Mouse (Mus musculus): ENCODE data around the gene Parn. TPM values are rescaled to one million over a fixed set of nuclear protein-coding genes. Genes with fewer than 3 reads are reported as not detected.

Parn gene
- 39.6 and 40.8 TPM in 2 replicates for polyA plus RNA-seq (2015; fragmentation: Nextera tagmentation; extraction: Ambion mirVana)

DNA sequence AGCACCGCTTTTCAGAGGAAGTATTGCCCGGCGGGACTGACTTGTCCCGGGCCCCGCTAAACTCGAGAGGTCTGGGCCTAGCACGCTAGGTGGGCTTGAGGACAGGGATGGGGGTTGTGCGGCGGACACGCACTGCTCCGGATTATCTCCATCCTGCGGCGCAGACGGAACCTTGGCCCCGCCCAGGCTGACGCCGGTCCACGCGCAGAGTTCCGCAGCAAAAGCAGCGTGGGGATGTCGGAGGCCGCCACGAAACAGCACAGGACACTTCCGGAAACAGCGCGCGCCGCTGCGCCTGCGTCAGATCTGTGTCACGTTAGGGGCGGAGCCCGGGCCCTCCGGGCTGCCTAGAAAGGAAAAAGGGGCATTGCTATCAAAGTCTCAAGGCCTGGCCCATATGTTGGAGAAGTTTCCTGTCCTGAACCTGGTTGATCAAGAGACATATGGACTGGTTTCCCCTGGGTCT, at the start of gene Parn:
Gene Parn (minus strand): TSS at position 293 of the 466 bp plus-strand sequence.
- peak within 1 kb of the TSS; percentile 80 for H3K4me2 ChIP-seq (replicated peaks)
- H3K9me3 ChIP-seq, result no peaks in the 10 kb centered on the region
- peak; percentile 90 for ATAC-seq (ENCODE audit: low FRiP score, low read depth)
- 0% methylated on average over 35 of the region's 35 CpGs for WGBS
- H3K27ac ChIP-seq, result peak within 1 kb of the TSS; percentile 79
- peaks cover 21% of the 10 kb centered on the region for H3K36me3 ChIP-seq
- H3K27me3 ChIP-seq, result no peaks in the 10 kb centered on the region
- H3K9ac ChIP-seq, result peak within 1 kb of the TSS; percentile 81
- H3K4me3 ChIP-seq, result peak within 1 kb of the TSS; percentile 79
- peaks cover 12% of the 10 kb centered on the region for H3K4me1 ChIP-seq

DNA sequence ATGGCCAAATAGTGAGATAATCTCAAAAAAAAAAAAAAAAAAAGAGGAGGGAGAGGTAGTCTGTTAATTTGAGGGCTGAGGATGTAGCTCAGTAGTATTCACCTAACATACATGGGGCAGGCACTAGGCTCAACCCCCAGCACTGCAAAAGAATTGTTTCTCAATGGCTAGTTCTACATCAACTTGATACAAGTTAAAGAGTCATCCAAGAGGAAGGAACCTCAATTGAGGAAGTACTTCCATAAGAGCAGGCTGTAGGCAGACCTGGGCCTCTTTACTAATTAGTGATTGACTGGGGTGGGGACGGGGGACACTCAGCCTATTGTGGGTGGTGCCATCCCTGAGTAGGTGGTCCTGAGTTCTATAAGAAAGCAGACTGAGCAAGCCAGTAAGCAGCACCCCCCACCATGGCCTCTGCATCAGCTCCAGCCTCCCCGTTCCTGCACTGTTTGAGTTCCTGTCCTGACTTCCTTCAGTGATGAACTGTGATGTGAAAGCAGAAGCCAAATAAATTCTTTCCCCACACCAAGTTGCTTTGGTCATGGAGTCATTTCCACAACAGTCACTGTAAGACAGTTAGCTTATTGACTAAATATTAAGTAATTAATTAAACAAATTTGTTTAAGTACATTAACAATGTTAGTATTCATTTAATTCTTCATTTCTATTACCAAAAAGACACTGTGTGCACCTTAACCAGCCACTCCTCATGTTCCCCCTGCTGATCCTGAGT, 49.0 kb upstream of the Parn start:
- WGBS, result 79% methylated on average over 2 of the region's 2 CpGs

DNA sequence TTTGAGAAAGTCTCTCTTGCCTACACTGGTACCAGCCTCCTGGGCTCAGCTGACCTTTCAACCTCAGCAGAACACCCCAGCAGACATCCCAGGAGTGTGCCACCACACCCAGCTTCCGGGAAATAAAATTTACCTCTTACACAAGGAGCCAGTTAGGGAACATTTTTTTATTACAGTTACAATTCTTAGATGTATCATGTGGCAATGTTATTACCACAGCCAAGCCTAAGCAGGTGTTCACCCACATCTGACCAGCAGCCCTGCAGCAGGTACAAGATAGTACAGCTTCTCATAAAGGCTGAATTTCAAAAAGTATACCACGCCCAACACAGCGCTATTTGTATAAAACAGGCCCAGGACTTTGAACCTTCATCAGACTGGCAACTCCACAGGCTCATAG, 46.9 kb upstream of the Parn start:
- Histone ChIP-seq H3K27me3 (no peaks in the 10 kb centered on the region), H3K4me3 (no peak overlapping the region), H3K36me3 (no peaks in the 10 kb centered on the region), H3K4me2 (replicated peaks) (no peak overlapping the region), H3K27ac (no peak overlapping the region), H3K9me3 (no peaks in the 10 kb centered on the region), H3K9ac (no peak overlapping the region), H3K4me1 (no peaks in the 10 kb centered on the region)
- 74% methylated on average over 3 of the region's 3 CpGs for WGBS
- no peak for ATAC-seq (ENCODE audit: low FRiP score, low read depth)

More for the DNA sequence above, 49.0 kb upstream of the Parn start:
- no peak overlapping the region for H3K4me2 ChIP-seq (replicated peaks)
- H3K4me1 ChIP-seq, result no peaks in the 10 kb centered on the region
- ATAC-seq (ENCODE audit: low FRiP score, low read depth), result no peak
- no peak overlapping the region for H3K9ac ChIP-seq
- H3K4me3 ChIP-seq, result no peak overlapping the region
- no peaks in the 10 kb centered on the region for H3K36me3 ChIP-seq
- no peaks in the 10 kb centered on the region for H3K9me3 ChIP-seq
- H3K27me3 ChIP-seq, result no peaks in the 10 kb centered on the region
- no peak overlapping the region for H3K27ac ChIP-seq

DNA sequence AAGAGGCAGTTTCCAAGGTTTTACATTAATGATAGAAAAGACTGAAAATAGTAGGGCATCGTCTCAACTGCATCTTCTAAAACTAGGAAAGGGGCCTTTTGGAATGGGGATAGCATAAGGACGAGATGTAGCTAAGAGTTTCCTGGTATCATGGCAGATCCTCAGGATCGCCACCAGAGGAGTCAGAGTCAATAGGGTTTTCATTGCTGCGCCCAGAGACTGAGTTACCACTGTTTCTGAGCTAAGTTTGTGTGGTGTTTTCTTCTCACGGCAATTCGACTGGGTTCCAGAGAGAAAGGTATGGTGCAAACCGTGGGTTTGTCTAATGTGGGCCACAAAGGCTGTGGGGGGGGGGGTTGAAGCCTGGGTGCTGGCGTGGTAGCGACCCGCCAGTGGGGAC, 36.7 kb upstream of the Parn start:
- Histone ChIP-seq H3K9ac (no peak overlapping the region), H3K4me1 (no peaks in the 10 kb centered on the region), H3K4me3 (no peak overlapping the region), H3K36me3 (peaks cover 61% of the 10 kb centered on the region), H3K27ac (no peak overlapping the region), H3K27me3 (no peaks in the 10 kb centered on the region), H3K4me2 (replicated peaks) (no peak overlapping the region), H3K9me3 (no peaks in the 10 kb centered on the region)
- 94% methylated on average over 10 of the region's 10 CpGs for WGBS
- ATAC-seq (ENCODE audit: low FRiP score, low read depth), result no peak

DNA sequence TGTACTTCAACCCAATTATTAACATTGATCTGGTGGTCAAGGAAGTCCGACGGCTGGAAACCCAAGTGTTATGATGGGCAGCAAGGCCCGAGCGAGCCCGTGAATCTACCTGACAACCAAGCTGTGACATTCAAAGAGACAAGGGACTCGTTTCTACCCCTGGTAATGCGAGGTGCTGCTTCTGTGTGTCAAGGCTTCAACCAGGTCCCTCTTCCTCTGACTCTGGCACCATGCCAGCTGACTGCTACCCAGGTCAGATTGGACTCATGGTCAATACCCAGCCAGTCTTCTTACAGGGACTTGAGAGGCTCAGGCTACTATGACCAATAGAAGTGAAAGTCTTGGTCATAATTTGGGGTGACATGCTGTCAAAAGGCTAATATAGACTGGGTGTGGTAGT, 34.2 kb upstream of the Parn start:
- Histone ChIP-seq H3K4me1 (no peaks in the 10 kb centered on the region), H3K9me3 (no peaks in the 10 kb centered on the region), H3K27ac (no peak overlapping the region), H3K36me3 (peaks cover 82% of the 10 kb centered on the region), H3K9ac (no peak overlapping the region), H3K27me3 (no peaks in the 10 kb centered on the region), H3K4me2 (replicated peaks) (no peak overlapping the region), H3K4me3 (no peak overlapping the region)
- ATAC-seq (ENCODE audit: low FRiP score, low read depth), result no peak
- 96% methylated on average over 7 of the region's 7 CpGs for WGBS

DNA sequence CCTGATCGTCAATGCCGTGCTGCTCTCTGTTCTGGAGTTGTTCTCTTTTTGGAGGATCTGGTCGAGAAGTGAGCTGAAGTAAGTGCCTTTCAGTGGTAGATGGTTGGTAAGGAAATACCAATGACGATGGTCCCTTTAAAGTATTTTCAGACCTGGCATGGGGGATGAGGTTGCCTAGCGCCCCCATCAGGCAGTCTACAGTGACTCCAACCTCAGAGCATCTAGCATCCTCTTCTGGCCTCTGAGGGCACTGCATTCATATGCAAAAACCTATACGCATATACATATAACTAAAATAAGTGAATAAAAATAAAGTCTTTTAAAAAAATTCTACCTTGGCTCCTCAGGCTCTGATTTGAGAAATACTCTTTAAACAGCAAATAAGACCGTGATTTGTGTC, 31.0 kb upstream of the Parn start:
- H3K4me1 ChIP-seq, result no peaks in the 10 kb centered on the region

DNA sequence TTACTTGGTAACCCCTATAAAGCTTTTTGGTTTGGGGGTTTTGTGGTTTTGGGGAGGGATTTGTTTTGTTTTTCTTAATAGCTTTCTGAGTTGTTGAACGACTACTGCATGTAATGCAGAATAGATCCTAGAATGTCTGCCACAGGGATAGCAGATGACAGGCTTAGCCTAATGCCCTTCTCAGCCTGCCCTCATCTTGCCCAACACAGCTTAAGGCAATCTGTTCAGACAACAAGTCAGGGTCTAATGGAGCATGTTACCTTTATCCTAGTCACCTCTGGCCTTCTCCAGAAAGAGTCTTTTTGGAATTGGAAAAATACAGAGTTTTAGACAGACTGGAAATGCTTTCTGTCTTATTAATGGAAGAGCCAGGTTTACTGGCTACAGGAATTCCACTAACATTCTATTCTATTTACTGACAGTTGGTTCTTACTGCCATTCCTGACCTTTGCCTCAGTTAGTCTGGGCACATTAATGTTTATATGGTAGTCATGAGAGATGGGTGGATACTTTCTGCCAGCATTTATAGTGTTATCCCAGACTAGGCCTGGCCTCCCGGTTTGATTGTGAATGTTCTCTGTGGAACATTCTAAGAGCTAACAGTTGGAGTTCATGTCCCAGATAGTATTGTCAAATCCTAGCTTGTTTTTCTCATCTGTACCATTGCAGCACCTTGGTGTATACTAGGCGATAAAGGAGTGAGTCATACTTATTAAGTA, 10.8 kb upstream of the Parn start:
- Histone ChIP-seq H3K4me2 (replicated peaks) (no peak overlapping the region), H3K9me3 (no peaks in the 10 kb centered on the region), H3K36me3 (peaks cover 39% of the 10 kb centered on the region), H3K4me3 (no peak overlapping the region), H3K9ac (no peak overlapping the region), H3K27me3 (no peaks in the 10 kb centered on the region), H3K4me1 (no peaks in the 10 kb centered on the region), H3K27ac (no peak overlapping the region)
- no peak for ATAC-seq (ENCODE audit: low FRiP score, low read depth)
- WGBS, result 86% methylated on average over 3 of the region's 3 CpGs

More for the DNA sequence above, 31.0 kb upstream of the Parn start:
- Histone ChIP-seq H3K27me3 (no peaks in the 10 kb centered on the region), H3K36me3 (peaks cover 87% of the 10 kb centered on the region), H3K9me3 (no peaks in the 10 kb centered on the region), H3K9ac (no peak overlapping the region), H3K27ac (no peak overlapping the region), H3K4me3 (no peak overlapping the region), H3K4me2 (replicated peaks) (no peak overlapping the region)
- 88% methylated on average over 7 of the region's 7 CpGs for WGBS
- ATAC-seq (ENCODE audit: low FRiP score, low read depth), result no peak

DNA sequence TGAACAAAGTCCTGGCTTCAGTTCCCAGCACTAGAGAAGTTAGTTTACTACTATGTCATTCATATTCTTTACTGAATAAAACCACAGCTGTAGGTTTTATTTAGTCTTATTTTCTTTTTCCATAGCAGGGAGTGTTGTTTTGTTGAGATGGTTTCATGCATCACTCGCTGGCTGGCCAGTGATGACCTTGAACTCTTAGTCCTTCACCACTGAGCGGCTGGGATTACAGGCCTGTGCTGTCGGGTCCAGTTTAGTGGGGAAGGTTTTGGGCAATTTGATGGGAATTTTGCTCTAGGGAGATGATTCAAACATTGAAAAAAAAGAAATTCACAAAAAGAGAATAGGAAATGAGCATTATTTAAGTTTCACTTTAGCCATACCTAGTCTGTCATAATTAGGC, 6.5 kb upstream of the Parn start:
- Histone ChIP-seq H3K36me3 (peaks cover 30% of the 10 kb centered on the region), H3K4me1 (peaks cover 10% of the 10 kb centered on the region), H3K9ac (no peak overlapping the region), H3K27ac (no peak overlapping the region), H3K9me3 (no peaks in the 10 kb centered on the region), H3K4me2 (replicated peaks) (no peak overlapping the region), H3K4me3 (no peak overlapping the region), H3K27me3 (no peaks in the 10 kb centered on the region)
- no peak for ATAC-seq (ENCODE audit: low FRiP score, low read depth)
- 91% methylated on average over 3 of the region's 3 CpGs for WGBS

DNA sequence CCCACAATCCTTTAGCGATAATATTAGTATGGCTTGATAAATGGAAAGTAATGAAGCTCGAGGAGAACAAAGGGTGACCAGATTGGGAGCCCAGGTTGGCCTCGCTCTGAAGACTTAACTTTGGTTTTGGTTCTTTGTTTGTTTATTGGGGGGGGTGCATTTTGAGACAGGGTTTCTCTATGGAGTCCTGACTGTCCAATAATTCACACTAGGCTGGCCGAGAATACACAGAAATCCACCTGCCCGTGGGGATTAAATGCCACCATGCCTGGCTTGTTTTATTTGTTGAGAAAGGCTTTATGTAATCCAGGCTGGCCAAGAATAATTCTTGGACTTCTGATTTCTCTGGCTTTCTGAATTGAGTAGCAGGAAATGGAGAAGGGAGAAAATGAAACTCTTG, 5.1 kb upstream of the Parn start:
- H3K4me2 ChIP-seq (replicated peaks), result peak overlapping the region; percentile 80
- H3K27me3 ChIP-seq, result no peaks in the 10 kb centered on the region
- WGBS, result 86% methylated on average over 5 of the region's 5 CpGs
- H3K4me3 ChIP-seq, result peak overlapping the region; percentile 96
- no peak overlapping the region for H3K27ac ChIP-seq
- H3K36me3 ChIP-seq, result peaks cover 19% of the 10 kb centered on the region
- peaks cover 10% of the 10 kb centered on the region for H3K4me1 ChIP-seq
- no peaks in the 10 kb centered on the region for H3K9me3 ChIP-seq
- H3K9ac ChIP-seq, result no peak overlapping the region; the same call in 1 of the 2 replicates
- no peak for ATAC-seq (ENCODE audit: low FRiP score, low read depth)

DNA sequence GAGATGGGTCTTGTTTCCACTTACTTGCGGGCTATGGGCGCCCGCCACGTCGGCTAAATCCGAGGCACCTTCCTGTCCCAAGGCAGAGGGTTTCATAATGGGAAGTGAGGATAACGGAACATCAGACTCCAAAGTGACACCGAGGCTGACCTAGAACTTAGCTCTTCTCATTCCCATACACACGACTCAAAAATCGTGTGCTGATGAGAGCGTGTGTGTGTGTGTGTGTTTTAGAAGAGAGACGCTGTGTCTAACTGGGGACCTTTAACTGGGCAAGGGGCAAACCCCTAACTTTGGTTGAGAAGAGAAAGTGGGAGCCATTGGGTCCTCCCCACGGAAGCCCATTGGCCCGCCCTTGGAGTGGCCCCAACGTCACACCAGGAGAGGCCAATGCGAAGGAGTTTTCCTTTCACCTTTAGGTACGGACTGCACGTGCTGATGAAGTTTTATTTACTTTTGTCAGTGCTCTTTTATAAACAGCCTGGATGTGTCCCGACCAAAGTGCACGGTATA, 4.5 kb upstream of the Parn start:
- H3K4me2 ChIP-seq (replicated peaks), result peak overlapping the region; percentile 80
- H3K36me3 ChIP-seq, result peaks cover 12% of the 10 kb centered on the region
- H3K9me3 ChIP-seq, result no peaks in the 10 kb centered on the region
- H3K4me1 ChIP-seq, result peaks cover 10% of the 10 kb centered on the region
- peak overlapping the region; percentile 55 for H3K27ac ChIP-seq
- H3K9ac ChIP-seq, result peak overlapping the region; percentile 95
- H3K4me3 ChIP-seq, result peak overlapping the region; percentile 96
- peak; percentile 19; the same call in 1 of the 2 replicates for ATAC-seq (ENCODE audit: low FRiP score, low read depth)
- WGBS, result 1% methylated on average over 20 of the region's 20 CpGs
- no peaks in the 10 kb centered on the region for H3K27me3 ChIP-seq

DNA sequence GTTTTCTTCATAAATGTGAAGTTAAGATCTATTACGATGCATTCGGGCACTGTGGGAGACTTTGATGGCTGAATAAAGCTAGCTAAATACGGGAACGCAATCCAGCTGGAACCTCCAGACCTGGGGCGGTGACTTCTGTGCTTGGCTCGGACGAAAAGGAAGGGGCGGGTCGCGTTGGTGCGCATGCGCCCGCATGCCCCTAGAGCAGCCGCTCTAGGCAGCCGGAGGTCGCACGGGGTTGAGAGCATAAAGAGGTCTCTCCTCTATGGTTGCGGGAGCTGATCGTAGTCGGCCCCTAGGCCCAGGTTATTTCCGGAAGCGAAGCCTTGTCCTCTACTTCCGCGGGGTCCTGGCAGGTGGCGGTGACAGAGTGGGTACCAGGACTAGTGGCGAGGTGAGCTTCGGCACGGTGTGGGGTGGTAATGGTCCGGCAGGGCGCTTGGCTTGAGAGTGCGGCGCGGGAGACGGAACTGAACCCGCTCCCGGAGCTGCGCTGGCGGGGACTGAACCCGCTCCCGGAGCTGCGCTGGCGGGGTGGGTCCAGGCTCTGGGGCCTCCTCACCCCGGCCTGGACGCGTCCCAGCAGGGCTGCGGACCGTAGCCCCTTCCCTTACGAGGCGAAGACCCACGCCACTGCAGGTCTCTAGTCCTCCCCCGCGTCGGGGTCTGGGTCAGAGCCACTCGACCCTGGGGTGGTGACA, 3.9 kb upstream of the Parn start, which contains the start of the genes Bfar and 3110001I22Rik:
Gene Bfar (plus strand): TSS at position 174 of the 701 bp plus-strand sequence.
Gene 3110001I22Rik (plus strand): TSS at position 245 of the 701 bp plus-strand sequence.
- Histone ChIP-seq H3K4me2 (replicated peaks) (peak within 1 kb of the TSS; percentile 80), H3K4me1 (peaks cover 16% of the 10 kb centered on the region), H3K9me3 (no peaks in the 10 kb centered on the region), H3K27ac (peak within 1 kb of the TSS; percentile 88), H3K4me3 (peak within 1 kb of the TSS; percentile 96), H3K9ac (peak within 1 kb of the TSS; percentile 95), H3K27me3 (no peaks in the 10 kb centered on the region), H3K36me3 (peaks cover 6% of the 10 kb centered on the region)
- peak; percentile 94 for ATAC-seq (ENCODE audit: low FRiP score, low read depth)
- WGBS, result under 1% methylated on average over 53 of the region's 54 CpGs

All from limb, embryonic 13.5 days (tissue).